Mouse (Mus musculus) left cerebral cortex, postnatal 36 days (tissue): Measurements from ENCODE around the gene Cdk17. TPM values are rescaled to one million over a fixed set of nuclear protein-coding genes. Genes with fewer than 3 reads are reported as not detected.

Experiments
- DNase-seq, 2 experiments: peaks; one replicate each; pipeline ENCODE4 v3.0.0; 2021 to 2022; ENCODE audit warnings: low spot score in 2 of 2, mixed read lengths in 1 of 2
- intact Hi-C: fragments of 180-260 bp; cut with DNase I; formaldehyde crosslinking; loops from one replicate; pipeline ENCODE4 v1.15.1; 2025
- total RNA-seq, 2 experiments: library from RNA; stranded (reverse); gene quantifications; 2 replicates each; pipeline ENCODE4 v1.2.3; 2021

The Cdk17 gene
- total RNA-seq, 2 experiments from 2014 or later, result 234 to 248 TPM

GRCm38 (mm10) chr10:93207176-93207575, 46.5 kb downstream of the Cdk17 start:
- intact Hi-C loops, result no loop called here
- no peak for DNase-seq

DNA sequence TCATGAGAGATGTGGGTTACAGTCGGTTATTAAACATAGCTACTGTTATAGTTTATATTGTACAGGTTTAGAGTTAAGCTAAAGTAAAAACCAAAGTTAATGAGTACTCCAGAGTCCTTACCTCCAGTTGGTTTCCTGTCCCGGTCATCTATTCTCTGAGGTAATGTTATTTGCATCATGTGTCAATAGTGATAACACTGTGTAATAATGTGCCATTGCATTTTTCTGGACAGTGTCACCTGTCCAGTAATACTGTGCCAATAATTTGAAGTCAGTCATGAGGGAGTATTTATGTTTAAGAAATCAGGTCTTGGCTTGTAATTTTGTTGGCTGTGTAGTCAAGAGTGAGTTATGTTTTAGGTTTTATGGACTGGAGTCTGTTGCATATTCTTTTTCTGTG, 52.0 kb downstream of the Cdk17 start:
- DNase-seq, result no peak
- intact Hi-C loops, result no loop called here

DNA sequence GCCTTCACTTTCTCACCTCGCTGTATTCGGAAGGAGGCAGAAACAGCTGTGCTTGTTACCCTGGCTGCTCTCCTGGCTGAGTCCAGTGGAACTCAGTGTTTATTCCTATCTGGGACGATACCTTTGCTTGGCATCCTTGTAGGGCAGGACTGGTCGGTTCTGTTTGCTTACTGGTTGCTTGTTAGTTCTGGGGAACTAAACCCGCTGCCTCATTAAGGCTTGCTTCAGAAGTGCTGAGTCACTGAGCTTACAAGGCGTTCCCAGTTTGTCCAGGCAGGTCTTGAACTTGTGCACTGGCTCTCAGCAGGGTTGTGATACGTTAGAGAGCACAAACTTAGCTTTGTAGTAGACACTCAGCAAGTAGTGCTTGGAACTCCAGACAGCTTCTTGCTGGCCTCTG, 52.7 kb downstream of the Cdk17 start:
- DNase-seq, result no peak
- intact Hi-C loops, result no loop called here

DNA sequence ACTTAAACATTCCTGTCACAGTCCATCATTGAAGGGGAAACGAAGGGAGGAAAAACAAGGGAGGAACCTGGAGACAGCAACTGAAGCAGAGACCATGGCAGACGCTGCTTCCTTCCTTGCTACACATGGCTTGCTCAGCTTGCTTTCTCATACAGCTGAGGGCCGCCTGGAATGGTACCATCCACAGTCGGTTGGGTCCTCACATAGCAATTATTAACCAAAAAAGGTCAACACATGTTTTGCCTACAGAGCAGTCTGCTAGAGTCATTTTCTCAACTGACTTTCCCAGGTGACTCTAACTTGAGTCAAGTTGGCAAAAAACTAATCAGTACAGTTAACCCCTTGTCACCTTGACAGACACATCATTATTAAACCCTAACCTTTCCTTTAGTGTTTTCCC, 53.6 kb downstream of the Cdk17 start:
- intact Hi-C loops, result no loop called here
- no peak for DNase-seq

DNA sequence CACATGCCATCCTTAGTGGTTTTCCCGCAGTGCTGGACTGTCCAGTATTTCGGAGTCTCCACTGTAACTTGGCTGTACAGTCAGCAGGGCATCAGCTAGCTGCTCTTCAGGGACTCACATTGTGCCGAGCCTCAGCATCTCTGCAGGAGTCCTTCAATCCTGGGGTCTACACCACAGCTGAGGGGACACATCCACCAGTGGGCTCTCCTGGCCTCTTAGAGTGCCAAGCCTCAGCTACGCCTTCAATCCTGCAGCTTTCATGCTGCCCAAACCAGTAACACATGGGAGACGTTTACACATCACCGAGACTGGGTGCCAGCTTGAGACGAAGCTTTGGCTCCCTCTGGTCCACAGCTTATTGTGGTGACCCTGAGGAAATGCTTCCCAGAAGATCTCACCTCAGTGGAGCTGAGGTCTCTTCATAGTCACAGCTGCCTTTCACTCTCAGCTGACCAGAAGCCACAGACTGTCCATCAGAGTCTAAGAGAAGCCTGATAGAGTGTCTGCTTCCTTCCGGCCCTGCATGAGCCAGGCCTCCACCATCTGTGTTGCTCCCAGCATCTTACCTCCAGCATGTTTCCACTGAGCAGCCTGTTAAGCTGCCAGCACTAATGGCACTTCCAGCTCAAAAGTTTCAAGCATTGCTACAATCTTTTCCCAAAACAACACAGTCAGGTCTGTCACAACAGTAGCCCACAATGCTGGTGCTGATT, 54.5 kb downstream of the Cdk17 start:
- intact Hi-C loops, result no loop called here
- no peak for DNase-seq

GRCm38 (mm10) chr10:93225751-93226150, 65.1 kb downstream of the Cdk17 start:
- intact Hi-C loops, result loop anchor here (10.0 kb wide), 1 partner anchor 151 kb away; no protein-coding TSS in a partner anchor
- DNase-seq, result no peak

GRCm38 (mm10) chr10:93227921-93228320, 67.2 kb downstream of the Cdk17 start:
- no peak for DNase-seq
- intact Hi-C loops, result loop anchor here (10.0 kb wide), 1 partner anchor 153 kb away; no protein-coding TSS in a partner anchor

DNA sequence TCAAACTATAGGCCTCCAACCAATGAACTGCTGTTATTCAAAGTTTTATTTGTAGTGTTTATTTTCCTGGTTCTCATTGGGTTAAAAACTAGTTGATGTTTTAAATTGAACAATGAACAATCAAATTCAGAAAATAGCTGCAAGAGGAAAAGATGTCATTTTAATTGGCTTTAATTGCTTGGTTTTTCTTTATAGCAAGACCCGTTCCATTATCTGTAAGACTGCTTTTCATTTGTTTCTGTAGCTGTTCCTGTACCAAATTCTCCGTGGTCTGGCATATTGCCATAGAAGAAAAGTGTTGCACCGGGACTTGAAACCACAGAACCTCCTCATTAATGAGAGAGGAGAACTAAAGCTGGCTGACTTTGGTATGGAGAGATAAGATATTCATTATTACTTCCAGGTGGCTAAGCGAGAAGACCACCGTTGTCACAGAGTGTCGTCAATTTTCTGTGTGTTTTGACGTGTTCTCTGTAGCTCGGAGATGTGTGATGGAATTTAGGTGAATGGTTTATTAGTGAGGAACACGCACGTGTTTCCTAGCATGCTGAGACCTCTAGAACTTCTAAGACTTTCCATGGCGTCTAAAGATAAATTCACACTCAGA, 67.8 kb downstream of the Cdk17 start:
- intact Hi-C loops, result loop anchor here (10.0 kb wide), 1 partner anchor 154 kb away; no protein-coding TSS in a partner anchor
- no peak for DNase-seq

DNA sequence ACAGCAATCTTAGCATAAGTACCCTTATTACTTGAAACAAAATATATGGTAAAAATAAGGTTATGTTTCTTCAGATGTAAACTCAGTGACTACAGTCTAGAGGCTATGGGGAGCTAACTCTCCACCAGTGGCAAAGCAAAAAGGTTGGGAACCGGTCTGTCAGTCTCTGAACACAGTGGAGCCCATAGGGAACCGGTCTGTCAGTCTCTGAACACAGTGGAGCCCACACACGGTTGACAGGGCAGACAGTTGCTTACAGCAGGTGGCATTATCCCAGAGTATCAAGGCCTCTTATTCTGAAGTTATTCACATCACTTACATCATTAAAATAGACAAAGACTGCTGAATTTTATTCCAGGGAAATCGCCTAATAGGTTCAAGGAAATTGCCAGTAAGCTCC, 70.8 kb downstream of the Cdk17 start:
- DNase-seq, result no peak
- intact Hi-C loops, result no loop called here

DNA sequence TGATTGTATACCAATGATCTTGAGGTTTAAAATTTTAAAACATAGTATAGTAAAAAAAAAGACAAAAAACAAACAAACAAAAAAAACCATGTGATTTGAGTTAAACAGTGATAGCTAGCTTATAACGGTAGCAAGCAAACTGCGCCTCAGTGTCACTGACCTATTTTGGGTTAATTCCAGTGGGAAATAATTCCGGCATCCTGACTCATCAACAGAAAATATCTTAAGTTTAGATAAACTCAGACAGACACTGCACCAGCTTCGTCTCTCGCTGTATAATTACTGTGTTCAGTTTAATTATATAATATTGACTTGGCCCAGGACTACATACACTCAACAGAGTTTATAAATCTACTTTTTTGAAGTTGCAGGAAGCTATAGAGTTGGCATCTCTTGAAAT, 71.2 kb downstream of the Cdk17 start:
- no peak for DNase-seq
- intact Hi-C loops, result no loop called here

- intact Hi-C loops, result no loop called here
Observed at GRCm38 (mm10) chr10:93233665-93234194, 73.1 kb downstream of the Cdk17 start.

GRCm38 (mm10) chr10:93234692-93235091, 74.0 kb downstream of the Cdk17 start:
- no peak for DNase-seq
- intact Hi-C loops, result no loop called here

More at GRCm38 (mm10) chr10:93233665-93234194, 73.1 kb downstream of the Cdk17 start:
- no peak for DNase-seq

DNA sequence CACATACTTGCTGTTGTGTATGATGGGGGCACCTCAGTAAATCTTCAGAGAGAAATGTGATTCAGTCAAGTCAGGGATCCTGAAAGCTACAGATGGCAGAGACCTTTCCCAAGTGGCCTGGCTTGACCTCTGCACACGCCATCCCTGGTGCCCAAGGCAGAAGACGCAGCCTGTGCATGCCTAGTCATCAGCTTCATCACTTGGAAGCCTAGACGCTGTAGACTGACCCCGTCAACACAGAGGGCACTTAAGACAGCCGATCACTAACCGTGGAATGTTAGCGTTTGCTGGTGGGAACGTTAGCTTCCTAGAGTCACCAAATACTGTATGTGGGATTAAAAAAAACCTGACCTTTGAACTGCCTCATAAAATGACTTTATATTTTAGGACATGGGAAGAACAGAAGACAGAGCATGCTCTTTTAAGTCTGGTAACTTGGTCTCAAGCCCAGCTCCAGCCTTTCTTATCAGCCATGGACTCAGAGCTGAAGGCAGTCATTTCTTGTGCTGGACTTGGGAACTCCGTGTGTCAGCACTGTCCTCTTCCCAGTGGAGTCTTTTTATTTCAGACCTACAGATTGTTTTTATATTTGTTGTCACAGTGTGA, 78.6 kb downstream of the Cdk17 start:
- no peak for DNase-seq

GRCm38 (mm10) chr10:93242208-93242607, 81.5 kb downstream of the Cdk17 start:
- intact Hi-C loops, result loop anchor here (5.0 kb wide), 1 partner anchor 80 kb away; the partner anchor contains the start of gene Cdk17
- peak in 1 of 2 experiments; percentile 2 for DNase-seq

More for the DNA sequence above, 78.6 kb downstream of the Cdk17 start:
- intact Hi-C loops, result no loop called here

DNA sequence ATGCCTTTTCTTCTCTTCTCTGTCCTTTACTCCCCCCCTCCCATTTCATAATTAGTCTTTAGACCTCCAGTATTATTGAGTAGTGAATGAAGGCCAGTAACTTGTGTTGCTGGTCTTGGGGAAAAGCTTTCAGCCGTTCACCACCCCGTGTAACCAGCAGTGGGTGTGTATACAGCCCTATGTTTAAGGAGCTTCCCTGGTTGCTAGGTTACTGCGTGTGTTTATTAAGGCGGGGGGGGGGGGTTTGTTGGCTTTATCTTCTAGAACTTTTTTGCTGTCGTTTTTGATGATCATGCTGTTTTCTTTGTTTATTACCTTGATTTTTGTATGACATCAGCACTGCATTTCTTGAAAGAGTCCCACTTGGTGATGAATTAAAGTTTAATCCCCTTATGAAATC, 82.2 kb downstream of the Cdk17 start:
- intact Hi-C loops, result loop anchor here (5.0 kb wide), 1 partner anchor 81 kb away; the partner anchor contains the start of gene Cdk17
- DNase-seq, result no peak

- intact Hi-C loops, result loop anchor here (5.0 kb wide), 1 partner anchor 82 kb away; the partner anchor contains the start of gene Cdk17
- peak in 1 of 2 experiments; percentile 2 for DNase-seq
Observed at GRCm38 (mm10) chr10:93244209-93244705, 83.6 kb downstream of the Cdk17 start.

- peak in 1 of 2 experiments; percentile 5 for DNase-seq
- intact Hi-C loops, result no loop called here
Observed at GRCm38 (mm10) chr10:93246185-93246920, 85.7 kb downstream of the Cdk17 start.

DNA sequence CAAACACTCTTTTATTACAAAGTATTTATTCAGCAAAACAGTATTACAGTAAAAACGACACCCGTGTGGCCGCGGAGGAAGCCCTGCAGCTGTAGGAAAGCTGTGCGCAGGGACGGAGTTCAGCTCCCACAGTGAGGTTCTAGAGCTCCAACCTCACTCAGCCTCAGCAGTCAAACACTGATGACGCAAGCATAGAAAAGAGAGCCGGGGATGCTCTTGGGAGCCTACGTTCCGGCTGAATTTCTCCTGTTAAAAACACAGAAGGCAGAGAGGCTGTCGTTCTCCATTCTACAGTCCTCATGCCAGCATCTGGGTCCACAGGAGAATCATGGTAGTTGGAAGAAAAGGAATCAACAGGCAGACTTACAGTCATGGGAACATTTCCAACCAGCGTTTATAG, 86.7 kb downstream of the Cdk17 start:
- DNase-seq, result peak in 1 of 2 experiments; percentile 33
- intact Hi-C loops, result no loop called here

DNA sequence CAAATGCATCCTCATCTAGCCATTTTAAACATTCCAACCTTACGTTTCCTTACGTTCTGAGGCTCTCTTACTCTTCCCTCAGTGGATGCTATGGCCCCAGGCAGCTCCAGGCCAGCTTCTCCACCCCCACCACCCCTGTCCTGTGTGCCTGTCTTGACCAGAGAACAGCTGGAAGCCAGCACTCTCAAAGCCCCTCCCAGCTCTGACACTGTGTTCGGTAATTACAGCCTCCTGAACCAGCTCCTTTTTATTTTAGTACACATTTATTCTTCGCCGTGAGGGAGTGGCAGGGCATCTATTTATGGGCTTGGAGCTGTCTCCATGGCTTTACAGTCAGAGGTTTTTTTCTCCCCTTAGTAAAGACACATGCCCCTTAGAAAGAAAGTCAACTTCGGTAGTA, 87.2 kb downstream of the Cdk17 start:
- intact Hi-C loops, result no loop called here

More for the DNA sequence above, 87.2 kb downstream of the Cdk17 start:
- DNase-seq, result peak in 1 of 2 experiments; percentile 18
